Mouse (Mus musculus): Measurements from ENCODE around the gene Cpvl. TPM values are rescaled to one million over a fixed set of nuclear protein-coding genes. Genes with fewer than 3 reads are reported as not detected.

Cpvl gene
- polyA plus RNA-seq, 1 experiment from 2014 or later = 0.59 TPM

DNA sequence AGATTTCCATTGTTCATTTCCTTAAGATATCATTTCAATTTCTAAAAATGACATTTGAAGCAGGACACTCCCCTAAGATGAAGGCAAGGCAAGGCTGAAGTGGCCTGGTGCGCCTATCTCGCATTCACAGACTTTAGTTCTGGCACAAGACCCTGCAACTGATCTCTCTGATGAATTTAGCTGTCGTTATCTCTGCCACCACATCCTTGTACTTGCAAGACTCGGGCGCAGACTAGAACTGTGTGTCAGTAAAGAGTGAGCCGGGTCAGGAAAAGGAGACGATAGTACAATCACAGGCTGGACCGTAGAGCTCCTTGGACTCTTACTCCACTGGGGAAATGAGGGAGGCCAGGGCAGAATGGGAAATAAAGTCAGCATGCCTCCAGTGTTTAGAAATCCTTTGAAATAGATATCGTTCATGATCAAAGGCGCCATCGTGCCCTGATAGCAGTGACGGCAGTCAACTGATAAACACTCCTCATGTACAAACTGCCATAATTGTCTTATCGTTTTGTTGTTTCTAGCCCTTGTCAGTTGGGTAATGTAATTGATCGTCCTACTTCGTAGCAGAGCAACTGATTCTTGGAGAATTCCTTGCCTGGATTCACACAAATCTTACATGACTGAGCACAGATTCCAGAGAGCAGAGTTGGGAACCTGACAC, 2.5 kb upstream of the Cpvl start:
- no peak for ATAC-seq (replicated peaks; ENCODE audit: low FRiP score, low read depth)
- peaks cover 6% of the 10 kb centered on the region; the same call in 1 of the 2 replicates for H3K27me3 ChIP-seq (ENCODE audit: insufficient read depth, low read length)
- H3K9ac ChIP-seq (ENCODE audit: low read depth, low read length) = no peak overlapping the region
- 75% methylated on average over 15 of the region's 15 CpGs for WGBS
- H3K4me3 ChIP-seq (replicated peaks; ENCODE audit: low read depth, low read length) = no peak overlapping the region
- H3K4me1 ChIP-seq (replicated peaks; ENCODE audit: insufficient read depth, low read length) = no peaks in the 10 kb centered on the region
- no peak for TF ChIP-seq CTCF (IDR thresholded peaks at IDR 0.05; ENCODE audit: low read depth)
- H3K27ac ChIP-seq = no peak overlapping the region
- no peak for DNase-seq (ENCODE audit: low spot score)
- no peaks in the 10 kb centered on the region for H3K9me3 ChIP-seq (replicated peaks; ENCODE audit: low read length)
- no peaks in the 10 kb centered on the region for H3K36me3 ChIP-seq (ENCODE audit: insufficient read depth, low read length)
- H3K4me2 ChIP-seq (ENCODE audit: low read length) = no peak overlapping the region

DNA sequence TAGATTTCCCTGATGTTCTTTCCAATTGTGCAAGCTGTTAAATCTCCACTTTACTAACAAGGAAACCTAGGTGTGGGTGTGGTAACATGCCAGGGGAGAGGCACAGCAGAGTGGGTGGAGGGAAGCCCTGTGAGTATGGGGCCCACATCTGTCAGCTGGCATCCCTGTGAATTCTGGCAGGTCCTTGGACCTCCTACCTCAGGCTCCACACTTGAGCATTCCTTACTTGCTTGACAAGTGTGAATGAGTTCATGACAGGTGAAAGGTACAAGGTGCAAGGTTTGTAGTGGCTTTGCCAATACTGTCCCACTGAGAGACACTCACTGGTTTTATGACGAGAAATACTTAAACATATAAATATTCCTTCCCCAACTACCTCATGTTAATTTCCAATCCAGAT, 4.4 kb downstream of the Cpvl start:
- Histone ChIP-seq H3K27me3 (ENCODE audit: insufficient read depth, low read length) (no peaks in the 10 kb centered on the region), H3K36me3 (ENCODE audit: insufficient read depth, low read length) (no peaks in the 10 kb centered on the region), H3K4me1 (replicated peaks; ENCODE audit: insufficient read depth, low read length) (no peaks in the 10 kb centered on the region), H3K4me3 (replicated peaks; ENCODE audit: low read depth, low read length) (no peak overlapping the region), H3K9me3 (replicated peaks; ENCODE audit: low read length) (no peaks in the 10 kb centered on the region), H3K9ac (ENCODE audit: low read depth, low read length) (no peak overlapping the region), H3K27ac (no peak overlapping the region), H3K4me2 (ENCODE audit: low read length) (no peak overlapping the region)
- no peak for TF ChIP-seq CTCF (IDR thresholded peaks at IDR 0.05; ENCODE audit: low read depth)
- DNase-seq (ENCODE audit: low spot score) (no peak), ATAC-seq (replicated peaks; ENCODE audit: low FRiP score, low read depth) (no peak)
- WGBS = 81% methylated on average over 1 of the region's 1 CpGs

DNA sequence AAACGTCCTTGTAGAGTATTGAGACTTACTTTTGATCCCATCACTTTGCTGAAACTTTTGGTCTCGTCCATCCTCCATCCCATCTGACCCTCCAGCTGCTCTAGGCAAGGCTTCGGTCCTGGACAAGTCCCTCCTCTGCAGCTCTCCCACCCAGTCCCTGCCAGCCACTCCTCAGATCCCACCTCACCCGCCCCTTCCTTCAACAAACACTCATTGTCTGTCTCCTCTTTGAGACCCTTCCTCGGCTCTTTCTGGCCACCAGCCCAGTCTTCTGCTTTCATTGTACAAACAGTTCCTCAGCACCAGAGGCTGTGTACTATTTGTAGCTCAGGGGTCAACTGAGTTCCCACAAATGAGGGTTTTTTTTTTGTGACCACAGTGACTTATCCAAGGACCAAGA, 5.0 kb downstream of the Cpvl start:
- H3K27me3 ChIP-seq (ENCODE audit: insufficient read depth, low read length) = no peaks in the 10 kb centered on the region
- no peak for DNase-seq (ENCODE audit: low spot score)
- H3K9me3 ChIP-seq (replicated peaks; ENCODE audit: low read length) = no peaks in the 10 kb centered on the region
- no peak overlapping the region for H3K27ac ChIP-seq
- no peak overlapping the region for H3K4me2 ChIP-seq (ENCODE audit: low read length)
- H3K36me3 ChIP-seq (ENCODE audit: insufficient read depth, low read length) = no peaks in the 10 kb centered on the region
- TF ChIP-seq CTCF (IDR thresholded peaks at IDR 0.05; ENCODE audit: low read depth) = no peak
- H3K4me1 ChIP-seq (replicated peaks; ENCODE audit: insufficient read depth, low read length) = no peaks in the 10 kb centered on the region
- no peak overlapping the region for H3K9ac ChIP-seq (ENCODE audit: low read depth, low read length)
- WGBS = 39% methylated on average over 5 of the region's 5 CpGs
- H3K4me3 ChIP-seq (replicated peaks; ENCODE audit: low read depth, low read length) = no peak overlapping the region
- ATAC-seq (replicated peaks; ENCODE audit: low FRiP score, low read depth) = no peak

DNA sequence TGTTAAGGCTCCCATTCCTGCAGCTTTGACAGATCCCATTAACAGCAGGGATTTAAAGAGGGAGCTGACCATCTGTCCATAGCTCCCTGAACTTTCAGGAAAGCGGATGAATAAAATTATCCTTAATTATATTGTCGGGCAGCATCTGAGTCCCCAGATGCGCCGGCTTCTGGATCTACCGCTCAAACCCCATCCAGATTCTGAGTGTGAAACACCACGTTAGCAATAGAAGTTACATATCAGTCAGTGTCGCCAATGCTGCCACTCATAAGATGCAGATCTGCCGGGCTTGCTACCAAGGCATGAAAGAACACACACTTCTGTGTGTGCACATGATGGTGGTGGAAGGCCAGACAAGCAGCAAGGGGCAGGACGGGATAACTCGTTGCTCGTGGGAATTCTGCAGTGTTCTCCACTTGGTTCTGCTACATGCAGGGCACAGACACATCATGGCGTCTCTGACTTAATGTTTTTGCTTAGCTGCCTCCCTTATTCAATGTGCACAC, 6.2 kb downstream of the Cpvl start:
- Histone ChIP-seq H3K4me2 (ENCODE audit: low read length) (no peak overlapping the region), H3K4me3 (replicated peaks; ENCODE audit: low read depth, low read length) (no peak overlapping the region), H3K9ac (ENCODE audit: low read depth, low read length) (no peak overlapping the region), H3K27me3 (ENCODE audit: insufficient read depth, low read length) (no peaks in the 10 kb centered on the region), H3K36me3 (ENCODE audit: insufficient read depth, low read length) (no peaks in the 10 kb centered on the region), H3K27ac (no peak overlapping the region), H3K4me1 (replicated peaks; ENCODE audit: insufficient read depth, low read length) (0 out of 2 replicates have a peak, but pooled peaks cover 2% of the 10 kb centered on the region), H3K9me3 (replicated peaks; ENCODE audit: low read length) (no peaks in the 10 kb centered on the region)
- 80% methylated on average over 12 of the region's 12 CpGs for WGBS
- ATAC-seq (replicated peaks; ENCODE audit: low FRiP score, low read depth) = no peak
- TF ChIP-seq CTCF (IDR thresholded peaks at IDR 0.05; ENCODE audit: low read depth) = no peak
- no peak for DNase-seq (ENCODE audit: low spot score)

DNA sequence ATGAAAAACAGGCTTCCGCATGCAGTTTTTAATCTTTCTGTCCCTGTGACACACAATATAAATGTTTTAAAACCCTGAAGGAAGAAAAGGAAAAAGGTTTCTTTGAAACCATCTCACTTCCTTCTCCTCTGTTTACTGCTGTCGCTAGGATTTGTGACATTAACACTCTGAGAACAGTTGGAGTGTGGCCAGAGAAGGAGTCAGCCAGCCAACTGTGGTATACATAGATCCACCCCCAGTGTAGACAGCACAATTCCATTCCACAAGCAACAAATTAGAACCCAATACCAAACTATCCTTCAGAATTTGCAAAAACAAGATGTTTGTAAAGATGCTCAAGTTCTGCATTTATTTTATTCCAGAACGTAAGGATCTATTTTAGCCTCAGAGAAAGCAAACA, 6.7 kb downstream of the Cpvl start:
- H3K27ac ChIP-seq = no peak overlapping the region

DNA sequence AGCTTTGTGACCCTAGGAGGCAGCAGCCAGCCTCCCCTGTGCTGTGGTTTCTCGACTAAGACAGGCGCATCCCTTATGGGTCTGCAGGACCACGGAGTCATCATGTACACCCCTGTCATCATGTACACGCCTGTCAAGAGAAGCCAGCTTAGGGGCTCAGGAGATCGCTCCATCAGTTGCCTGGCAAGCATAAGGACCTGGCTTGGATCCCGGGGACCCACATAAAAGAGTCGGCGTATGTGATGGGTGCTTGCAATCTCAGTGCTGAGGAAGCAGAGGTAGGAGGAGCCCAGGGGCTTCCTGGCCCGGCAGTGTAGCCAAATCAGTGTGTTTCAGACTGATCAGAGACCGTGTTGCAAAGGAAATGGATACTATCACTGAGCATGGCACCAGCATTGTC, 9.4 kb downstream of the Cpvl start:
- no peak overlapping the region for H3K4me3 ChIP-seq (replicated peaks; ENCODE audit: low read depth, low read length)
- H3K36me3 ChIP-seq (ENCODE audit: insufficient read depth, low read length) = no peaks in the 10 kb centered on the region
- DNase-seq (ENCODE audit: low spot score) (no peak), ATAC-seq (replicated peaks; ENCODE audit: low FRiP score, low read depth) (no peak)
- H3K9me3 ChIP-seq (replicated peaks; ENCODE audit: low read length) = no peaks in the 10 kb centered on the region
- 0 out of 2 replicates have a peak, but pooled peaks cover 2% of the 10 kb centered on the region for H3K27me3 ChIP-seq (ENCODE audit: insufficient read depth, low read length)
- no peak overlapping the region for H3K9ac ChIP-seq (ENCODE audit: low read depth, low read length)
- no peak for TF ChIP-seq CTCF (IDR thresholded peaks at IDR 0.05; ENCODE audit: low read depth)
- H3K27ac ChIP-seq = no peak overlapping the region
- H3K4me1 ChIP-seq (replicated peaks; ENCODE audit: insufficient read depth, low read length) = 0 out of 2 replicates have a peak, but pooled peaks cover 2% of the 10 kb centered on the region
- no peak overlapping the region for H3K4me2 ChIP-seq (ENCODE audit: low read length)
- 79% methylated on average over 10 of the region's 10 CpGs for WGBS

More for the DNA sequence above, 6.7 kb downstream of the Cpvl start:
- Histone ChIP-seq H3K27me3 (ENCODE audit: insufficient read depth, low read length) (0 out of 2 replicates have a peak, but pooled peaks cover under 1% of the 10 kb centered on the region), H3K9me3 (replicated peaks; ENCODE audit: low read length) (no peaks in the 10 kb centered on the region), H3K9ac (ENCODE audit: low read depth, low read length) (no peak overlapping the region), H3K4me3 (replicated peaks; ENCODE audit: low read depth, low read length) (no peak overlapping the region), H3K4me2 (ENCODE audit: low read length) (no peak overlapping the region), H3K36me3 (ENCODE audit: insufficient read depth, low read length) (no peaks in the 10 kb centered on the region), H3K4me1 (replicated peaks; ENCODE audit: insufficient read depth, low read length) (0 out of 2 replicates have a peak, but pooled peaks cover 2% of the 10 kb centered on the region)
- ATAC-seq (replicated peaks; ENCODE audit: low FRiP score, low read depth) = no peak
- TF ChIP-seq CTCF (IDR thresholded peaks at IDR 0.05; ENCODE audit: low read depth) = no peak
- WGBS = 52% methylated on average over 3 of the region's 3 CpGs
- DNase-seq (ENCODE audit: low spot score) = no peak
